Mouse (Mus musculus): Measurements from ENCODE around the gene Card11. TPM values are rescaled to one million over a fixed set of nuclear protein-coding genes. Genes with fewer than 3 reads are reported as not detected.

Gene Card11
- total and polyA plus RNA-seq, 3 experiments: 0.31 to 0.63 (median 0.40) TPM

DNA sequence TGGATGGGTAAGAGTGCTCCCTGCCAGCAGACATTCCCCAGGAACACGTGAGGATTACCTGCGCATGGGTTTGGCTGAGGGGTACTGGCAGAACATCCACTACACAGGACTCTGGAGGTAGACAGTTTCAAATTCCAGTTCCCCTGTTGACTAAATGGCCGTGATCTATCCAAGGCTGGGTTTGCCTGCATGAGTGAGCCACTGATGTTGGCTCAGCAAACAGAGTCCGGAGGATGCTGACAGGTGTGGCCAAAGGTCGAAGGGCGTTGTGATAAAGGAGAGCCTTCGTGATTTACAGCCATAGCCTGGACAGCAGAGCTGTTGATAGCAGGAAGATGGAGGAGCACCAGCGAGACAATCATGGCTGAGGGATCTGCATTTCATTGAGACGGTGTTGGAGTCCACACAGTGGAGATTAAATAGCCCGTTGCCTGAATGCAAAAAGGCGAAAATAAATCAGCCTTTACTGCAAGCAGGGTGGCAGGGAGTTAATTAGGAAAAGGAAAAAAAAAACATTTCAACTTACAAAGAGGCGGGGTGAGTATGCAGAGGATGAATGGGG is 147.9 kb downstream of the Card11 start:
- no peak for DNase-seq

DNA sequence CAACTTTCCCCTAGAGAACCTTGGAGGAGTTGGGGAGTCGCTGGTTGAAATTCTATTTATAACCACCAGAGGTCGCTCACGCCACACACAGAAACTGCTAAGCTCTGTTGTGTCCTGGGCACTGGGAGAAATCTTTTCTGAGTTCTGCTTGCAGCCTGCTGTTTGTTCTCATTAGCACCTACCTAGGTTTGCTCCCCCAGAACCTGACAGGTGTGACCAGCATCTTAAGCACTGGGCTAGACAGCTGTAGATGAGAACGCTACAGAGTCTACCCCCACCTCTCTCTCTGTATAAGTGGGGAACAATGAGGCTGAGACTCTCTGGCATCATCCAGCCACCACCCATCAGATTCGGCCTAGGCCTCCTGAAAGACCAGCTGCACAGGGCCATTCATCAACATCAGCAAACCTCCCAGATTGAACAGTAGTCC is 153.1 kb downstream of the Card11 start:
- DNase-seq: no peak

DNA sequence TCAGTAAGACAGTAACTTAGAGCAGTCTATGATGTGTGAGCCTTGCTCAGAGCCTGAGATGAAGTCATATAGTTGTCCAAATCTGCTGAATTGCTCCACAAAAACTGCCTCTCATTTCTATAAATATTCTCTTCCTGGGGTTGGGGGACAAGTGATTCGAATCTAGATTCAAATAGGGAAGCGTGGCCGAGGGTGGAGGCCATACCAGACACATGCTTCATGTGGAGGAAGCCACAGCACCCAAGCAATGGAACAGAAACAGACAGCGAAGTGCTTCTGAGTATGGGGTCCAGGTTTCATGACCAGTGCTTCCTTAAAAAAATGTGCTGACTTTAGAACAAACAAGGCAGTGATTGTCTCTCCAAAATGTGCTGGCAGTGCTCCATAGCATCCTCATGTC is 158.4 kb downstream of the Card11 start:
- no peak for DNase-seq

DNA sequence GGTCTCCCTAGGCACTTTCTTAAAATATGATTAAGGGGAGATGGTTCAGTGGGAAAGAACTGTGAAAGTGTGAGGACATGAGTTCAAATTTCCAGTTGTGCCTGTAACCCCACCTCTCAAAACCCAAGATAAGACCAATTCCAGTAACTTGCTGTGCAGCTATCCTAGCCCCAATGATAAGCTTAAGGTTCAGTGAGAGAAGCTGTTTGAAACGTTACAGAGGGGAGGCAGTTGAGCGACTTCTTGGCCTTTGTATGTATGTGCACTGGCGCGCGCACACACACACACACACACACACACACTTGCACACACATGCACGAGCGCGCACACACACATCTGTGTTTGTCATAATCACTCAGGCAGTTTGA is 169.3 kb downstream of the Card11 start:
- no peak for DNase-seq

DNA sequence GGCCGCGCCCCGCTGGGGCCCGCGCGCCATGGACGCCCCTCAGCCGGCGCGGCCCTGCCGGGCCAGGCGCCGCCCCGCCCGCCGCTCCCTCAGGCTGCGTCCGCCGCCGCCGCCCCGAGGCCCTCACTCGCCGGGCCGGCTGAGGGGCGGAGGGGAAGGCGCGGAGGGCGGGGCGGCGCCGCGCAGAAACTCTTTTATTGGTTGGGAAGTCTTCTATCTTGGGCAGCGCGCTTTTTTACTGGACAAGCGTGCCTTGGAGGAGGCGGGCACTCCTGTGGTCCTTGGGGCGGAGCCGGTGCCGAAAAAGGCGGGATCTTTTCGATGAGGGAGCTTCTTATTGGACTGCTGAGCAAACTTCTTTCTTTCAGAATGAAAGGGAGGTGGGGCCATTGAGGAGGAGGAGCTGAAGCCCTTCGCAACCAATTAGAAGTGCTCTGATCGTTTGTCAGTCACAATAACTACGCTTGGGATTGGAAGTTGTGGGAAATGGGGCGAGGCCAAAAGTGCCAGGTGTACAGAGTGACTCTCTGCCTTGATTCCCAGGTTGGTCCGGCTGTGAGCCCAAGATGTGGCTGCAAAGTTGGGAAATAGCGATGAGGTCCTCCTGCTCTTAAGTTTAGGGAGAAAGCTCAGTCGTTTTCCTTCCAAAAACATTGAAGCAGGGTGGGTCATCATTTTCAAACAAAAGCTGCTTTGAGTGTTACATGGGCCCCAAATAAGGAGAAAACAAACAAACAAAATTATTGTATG is 169.9 kb downstream of the Card11 start, which contains the start of gene Gna12:
Gene Gna12 (minus strand): TSS at position 118 of the 750 bp plus-strand sequence.
- DNase-seq: peak; percentile 99

DNA sequence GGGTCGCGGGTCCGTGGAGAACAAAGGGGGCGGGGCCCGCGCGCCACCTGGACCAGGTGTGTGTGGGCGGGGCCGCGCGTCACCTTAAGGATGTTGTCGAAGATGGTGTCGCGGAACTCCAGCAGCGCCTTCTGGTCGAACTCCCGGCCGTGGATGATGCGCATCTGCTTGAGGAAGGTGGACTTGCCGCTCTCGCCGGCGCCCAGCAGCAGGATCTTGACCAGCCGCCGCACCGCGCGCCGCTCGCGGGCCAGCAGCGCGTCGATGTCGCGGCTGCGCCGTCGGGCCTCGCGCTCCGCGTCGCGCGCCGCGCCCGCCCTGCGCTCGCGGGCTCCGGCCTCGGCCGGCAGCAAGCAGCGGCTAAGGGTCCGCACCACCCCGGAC is 170.5 kb downstream of the Card11 start:
- DNase-seq: peak; percentile 58

DNA sequence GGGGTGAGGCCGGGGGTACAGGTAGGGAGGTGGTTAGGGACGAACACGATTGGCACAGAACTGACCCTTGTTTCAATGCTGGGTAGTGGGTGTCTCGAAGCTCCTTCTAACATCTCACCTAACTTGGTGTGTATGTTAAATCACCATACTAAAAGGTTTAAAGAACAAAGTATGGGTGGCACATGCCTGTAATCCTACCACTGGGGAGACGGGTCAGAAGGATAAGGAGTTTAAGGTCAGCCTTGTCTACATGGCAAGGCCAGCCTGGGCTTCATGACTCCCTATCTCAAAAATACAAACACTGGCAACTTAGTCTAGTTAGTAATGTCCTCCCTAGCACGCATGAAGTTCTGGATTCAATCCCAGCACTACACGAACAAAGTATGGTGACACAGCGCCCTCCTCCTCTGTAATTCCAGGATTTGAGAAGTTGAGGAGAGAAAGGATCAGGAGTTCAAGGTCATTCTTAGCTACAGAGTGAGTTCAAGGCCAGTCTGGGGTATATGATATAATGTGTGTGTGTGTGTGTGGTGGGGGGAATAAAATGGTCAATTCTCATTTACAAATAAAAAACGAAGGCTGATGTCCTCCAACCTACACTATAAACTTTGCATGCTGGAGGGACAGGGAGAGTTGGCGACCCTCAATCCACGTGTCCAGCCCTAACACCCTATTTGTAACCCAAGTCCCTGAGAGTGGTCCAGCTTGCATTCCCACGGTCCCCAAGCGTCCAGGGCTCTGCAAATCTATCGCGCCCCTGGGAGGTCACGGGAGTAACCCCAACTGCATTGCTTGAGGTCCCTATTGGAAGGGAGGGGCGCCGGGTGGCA is 171.1 kb downstream of the Card11 start:
- DNase-seq: peak; percentile 73

DNA sequence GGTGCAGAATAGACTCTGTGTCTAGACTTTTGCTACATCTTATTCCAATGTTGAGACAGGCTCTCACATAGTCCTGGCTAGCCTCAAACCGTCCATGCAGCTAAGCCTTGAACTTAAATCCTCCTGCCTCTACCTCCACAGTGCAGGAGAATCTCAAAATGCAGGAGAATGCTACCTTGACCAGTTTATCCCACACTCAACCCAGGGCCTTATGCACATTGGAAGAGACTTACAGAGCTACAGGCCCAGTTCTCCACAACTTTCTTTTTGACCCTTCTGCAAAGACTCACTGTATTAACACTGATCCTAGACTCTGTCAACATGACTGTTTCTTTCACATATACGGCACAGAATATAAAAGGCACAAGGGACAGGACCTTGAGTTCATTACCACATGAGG is 172.0 kb downstream of the Card11 start:
- no peak for DNase-seq

DNA sequence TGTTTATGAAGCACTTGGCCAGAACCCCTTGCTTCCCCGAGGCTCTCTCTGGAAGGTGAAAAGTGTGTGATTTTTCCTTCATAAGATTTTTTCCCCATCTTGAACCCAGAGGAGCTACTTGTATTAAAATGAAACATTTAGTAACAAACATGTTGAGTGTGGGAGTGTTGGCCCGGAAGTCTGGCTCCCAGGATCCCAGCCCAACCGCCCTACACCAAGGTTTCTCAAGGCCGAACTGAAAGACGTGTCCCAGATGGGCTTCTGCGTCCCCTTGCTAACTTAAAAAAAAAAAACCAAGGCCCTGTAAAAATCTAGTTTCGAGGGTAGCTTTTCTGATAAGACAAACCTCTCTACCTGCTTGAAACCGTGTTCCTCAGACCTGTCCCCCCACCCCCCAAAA is 172.5 kb downstream of the Card11 start:
- DNase-seq: no peak

DNA sequence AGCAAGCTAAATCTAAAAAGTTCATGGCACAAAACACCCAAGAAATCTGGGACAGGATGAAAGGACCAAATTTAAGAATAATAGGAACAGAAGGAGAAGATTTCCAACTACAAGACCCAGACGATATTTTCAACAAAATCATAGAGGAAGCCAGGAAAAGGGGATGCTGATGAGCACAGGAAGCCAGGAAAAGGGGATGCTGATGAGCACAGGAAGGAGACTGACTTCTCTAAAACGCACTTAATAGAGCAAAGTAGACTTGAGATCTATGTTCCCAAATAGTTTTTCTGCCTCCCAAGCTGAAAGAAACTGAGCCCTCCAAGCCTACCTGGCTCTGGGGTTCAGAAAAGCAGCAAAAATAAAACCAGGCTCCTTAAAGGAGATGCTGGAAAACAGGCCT is 173.0 kb downstream of the Card11 start:
- no peak for DNase-seq

DNA sequence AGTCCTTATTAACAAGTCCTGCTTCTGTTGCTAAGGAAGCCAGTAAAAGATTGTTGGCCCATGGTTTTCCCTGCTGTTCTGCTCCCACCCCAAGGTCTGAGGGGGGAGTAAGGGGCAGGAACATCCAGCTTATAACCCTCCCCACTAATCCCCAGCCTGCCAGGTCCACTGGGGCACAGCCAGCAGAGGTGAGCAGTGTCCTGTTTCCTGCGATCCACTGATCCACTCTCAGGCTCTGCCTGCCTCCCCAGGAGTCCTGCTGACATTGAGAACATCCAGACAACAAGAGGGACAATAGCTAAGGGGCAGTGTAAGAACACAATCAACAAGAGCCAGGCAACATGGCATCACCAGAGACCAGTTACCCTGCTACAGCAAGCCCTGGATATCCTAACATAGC is 173.6 kb downstream of the Card11 start:
- DNase-seq: no peak

DNA sequence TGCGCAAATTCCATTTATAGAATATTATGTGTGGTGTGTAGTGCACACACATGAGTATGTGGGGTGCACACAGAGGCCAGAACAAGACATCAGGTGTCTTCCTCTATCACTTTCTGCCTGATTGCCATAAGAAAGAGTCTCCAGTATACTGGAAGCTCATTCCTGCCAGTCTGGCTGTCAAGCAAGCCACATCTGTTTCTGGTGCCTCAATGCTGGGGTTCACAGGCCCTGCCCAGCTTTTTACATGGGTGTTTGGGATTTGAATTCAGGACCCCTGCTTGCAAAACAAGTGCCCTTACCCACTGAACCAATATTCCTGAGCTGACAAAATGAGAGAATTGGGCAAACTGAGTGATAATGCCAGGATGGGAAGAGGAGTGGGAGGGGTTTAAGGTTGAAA is 174.3 kb downstream of the Card11 start:
- DNase-seq: no peak

DNA sequence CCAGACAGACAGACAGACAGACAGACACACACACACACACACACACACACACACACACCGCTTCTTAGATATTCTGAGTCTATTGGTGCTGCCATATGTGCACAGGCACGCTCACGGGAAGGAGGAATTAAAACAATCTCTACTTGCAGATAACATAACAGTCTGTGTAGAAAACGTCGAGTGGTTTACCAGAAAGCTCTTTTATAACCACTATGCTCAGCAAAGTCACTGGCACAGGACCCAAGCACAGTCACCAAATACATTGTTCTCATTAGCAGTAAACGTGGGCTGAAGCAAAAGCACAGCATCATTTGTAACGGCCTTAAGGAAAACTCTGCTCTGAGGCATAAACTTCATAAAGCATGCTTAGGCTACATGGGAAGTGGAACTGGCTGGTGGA is 176.3 kb downstream of the Card11 start:
- no peak for DNase-seq

DNA sequence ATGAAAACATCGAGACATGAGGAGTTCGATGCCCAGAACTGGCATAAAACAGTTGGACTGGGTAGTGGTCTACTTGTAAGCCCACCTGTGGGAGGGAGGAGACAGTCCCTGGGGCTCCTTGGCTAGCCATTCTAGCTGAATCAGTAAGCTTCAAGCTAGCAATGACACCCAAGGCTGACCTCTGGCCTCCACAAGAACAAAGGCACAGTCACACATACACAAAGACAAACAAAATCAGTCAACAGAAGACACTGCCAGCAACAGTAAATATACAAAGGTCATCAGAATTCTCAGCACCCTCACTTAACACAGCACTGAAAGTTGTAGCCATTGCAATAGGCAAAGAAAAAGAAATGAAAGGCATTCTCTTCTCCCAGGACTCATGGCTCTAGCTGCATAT is 177.0 kb downstream of the Card11 start:
- DNase-seq: no peak

Small RNA genes lying within 50 kb of the gene (microRNA-seq; reads per million reads assigned to microRNA genes)
- 0 reads per million in 2 experiments for gene Gm44385

Other genes with a start within 250 kb of the Card11 start
- gene Gna12, start 170.2 kb downstream of the Card11 start, total RNA-seq (2021): 100 to 1,000 TPM; 116 to 121 TPM
- gene Gna12, start 170.2 kb downstream of the Card11 start, polyA plus RNA-seq (2012; rRNA removed): 153 and 200 TPM in 2 replicates
- gene Sdk1, start 240.9 kb upstream of the Card11 start, total RNA-seq (2021): 10 to 100 TPM; 13.6 to 14.0 TPM
- 6.0 and 7.1 TPM in 2 replicates for gene Sdk1, start 240.9 kb upstream of the Card11 start, polyA plus RNA-seq (2012; rRNA removed)